Mouse (Mus musculus) E14TG2a.4 (cell line): ENCODE results near the gene Celsr1.

ENCODE experiments used
- CTCF ChIP-seq: conservative IDR thresholded peaks from 2 replicates; pipeline ENCODE4 v1.5.1; 2014; ENCODE audit warnings: low read length
- POU5F1 ChIP-seq: IDR thresholded peaks from 2 replicates; pipeline ENCODE4 v1.6.1; 2014; ENCODE audit warnings: low read length, borderline replicate concordance

DNA sequence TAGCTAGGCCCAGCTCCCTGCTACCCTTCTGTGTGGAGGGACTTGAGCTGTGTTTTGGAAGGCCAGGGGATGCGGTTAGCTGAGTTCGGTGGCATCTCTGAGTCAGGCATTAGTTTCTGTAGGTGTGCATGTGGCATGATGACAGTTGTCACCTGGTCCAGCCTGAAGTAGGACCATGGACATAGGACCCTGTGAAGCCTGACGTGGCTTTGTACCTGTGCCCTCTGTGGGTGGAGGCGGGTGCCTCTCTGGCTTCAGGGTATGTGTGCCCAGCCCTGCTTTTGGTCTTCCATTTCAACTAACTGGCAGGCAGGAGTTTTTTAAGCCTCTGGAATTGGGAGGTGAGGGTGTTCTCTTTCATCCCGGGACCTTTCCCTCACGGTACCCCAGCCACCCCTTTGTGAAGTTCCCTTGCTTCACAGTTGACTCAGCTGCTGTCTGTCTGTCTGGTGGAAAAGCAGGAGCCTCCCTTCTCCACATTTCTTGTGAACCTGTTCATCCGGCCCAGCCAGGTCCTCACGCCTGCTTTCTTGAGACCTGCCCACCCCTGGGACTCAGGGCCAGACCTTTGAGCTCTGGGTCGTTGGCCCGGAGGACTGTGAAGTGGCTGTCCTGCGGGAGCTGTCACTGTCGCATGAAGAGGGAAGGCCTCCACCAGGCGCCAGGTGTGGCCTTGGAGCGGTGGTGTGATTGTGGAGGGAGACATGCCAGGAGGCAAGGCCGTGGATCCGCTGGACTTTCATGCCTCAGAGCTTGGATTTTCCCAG lies 40.8 kb upstream of the Celsr1 start:
- TF ChIP-seq CTCF (no peak), POU5F1 (no peak)
